Mouse (Mus musculus): ENCODE measurements around the gene B3gat1. TPM values are rescaled to one million over a fixed set of nuclear protein-coding genes. Genes with fewer than 3 reads are reported as not detected.

Gene B3gat1
- polyA plus RNA-seq, 1 experiment = not detected

DNA sequence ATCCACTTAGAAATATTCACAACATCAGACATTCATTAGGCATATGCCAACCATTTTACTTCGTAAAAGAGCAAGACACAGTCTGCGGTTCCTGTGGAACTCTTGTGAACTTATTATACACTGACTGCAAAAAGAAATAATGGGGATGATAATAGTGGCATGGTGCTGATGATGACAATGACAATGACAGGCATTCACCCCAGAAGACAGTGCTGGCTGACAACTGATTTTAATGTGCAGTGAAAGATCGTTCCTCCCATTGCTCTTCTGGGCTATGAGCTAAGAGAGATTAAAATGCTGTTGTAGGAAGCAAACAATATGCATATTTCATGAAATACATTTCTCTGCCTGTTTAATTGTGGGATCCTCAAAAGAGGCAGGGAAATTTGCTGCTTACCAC lies 7.8 kb upstream of the B3gat1 start:
- TF ChIP-seq FLI1 (IDR thresholded peaks at IDR 0.05; ENCODE audit: low read length) (no peak), GATA1 (IDR thresholded peaks at IDR 0.05; ENCODE audit: borderline replicate concordance, low read length) (no peak)
- Histone ChIP-seq H3K27me3 (replicated peaks) (no peaks in the 10 kb centered on the region), H3K9me3 (peaks cover 7% of the 10 kb centered on the region; the same call in 1 of the 2 replicates), H3K4me1 (no peaks in the 10 kb centered on the region), H3K36me3 (replicated peaks; ENCODE audit: low read length) (no peaks in the 10 kb centered on the region), H3K4me3 (replicated peaks) (no peak overlapping the region)

- Histone ChIP-seq H3K4me3 (replicated peaks) (no peak overlapping the region), H3K27me3 (replicated peaks) (peaks cover under 1% of the 10 kb centered on the region)
These were observed 6.1 kb upstream of the B3gat1 start for GRCm38 (mm10) chr9:26727445-26727844.

GRCm38 (mm10) chr9:26728556-26728955 lies 5.0 kb upstream of the B3gat1 start:
- H3K4me3 ChIP-seq (replicated peaks) = no peak overlapping the region
- no peaks in the 10 kb centered on the region for H3K36me3 ChIP-seq (replicated peaks; ENCODE audit: low read length)
- H3K9me3 ChIP-seq = no peaks in the 10 kb centered on the region
- no peak for TF ChIP-seq FLI1 (IDR thresholded peaks at IDR 0.05; ENCODE audit: low read length)
- no peak for TF ChIP-seq GATA1 (IDR thresholded peaks at IDR 0.05; ENCODE audit: borderline replicate concordance, low read length)
- H3K27me3 ChIP-seq (replicated peaks) = peaks cover 10% of the 10 kb centered on the region
- no peaks in the 10 kb centered on the region for H3K4me1 ChIP-seq

More at GRCm38 (mm10) chr9:26727445-26727844, 6.1 kb upstream of the B3gat1 start:
- Histone ChIP-seq H3K4me1 (no peaks in the 10 kb centered on the region), H3K36me3 (replicated peaks; ENCODE audit: low read length) (no peaks in the 10 kb centered on the region), H3K9me3 (no peaks in the 10 kb centered on the region)
- TF ChIP-seq FLI1 (IDR thresholded peaks at IDR 0.05; ENCODE audit: low read length) (no peak), GATA1 (IDR thresholded peaks at IDR 0.05; ENCODE audit: borderline replicate concordance, low read length) (no peak)

DNA sequence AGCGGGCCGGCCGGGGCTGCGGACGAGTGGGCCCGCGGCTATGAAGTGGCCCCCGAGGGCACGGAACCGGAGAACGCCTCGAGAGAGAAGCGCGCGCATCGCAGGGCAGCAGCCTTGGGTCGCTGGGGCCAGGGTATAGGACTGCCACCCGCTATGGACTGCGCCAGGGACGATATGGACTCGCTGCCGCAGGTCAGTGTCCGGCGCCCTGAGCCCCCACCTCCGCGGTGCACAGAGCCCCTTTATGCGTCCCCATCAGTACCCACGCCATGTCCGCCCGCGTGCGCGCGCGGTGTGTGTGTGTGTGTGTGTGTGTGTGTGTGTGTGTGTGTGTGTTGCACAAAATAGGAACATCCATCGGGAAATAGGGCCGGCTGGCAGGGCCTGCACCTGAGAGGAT lies 458 bp downstream of the B3gat1 start:
- no peak for TF ChIP-seq GATA1 (IDR thresholded peaks at IDR 0.05; ENCODE audit: borderline replicate concordance, low read length)
- TF ChIP-seq FLI1 (IDR thresholded peaks at IDR 0.05; ENCODE audit: low read length) = no peak
- H3K27me3 ChIP-seq (replicated peaks) = peaks cover 27% of the 10 kb centered on the region
- H3K4me1 ChIP-seq = 0 out of 2 replicates have a peak, but pooled peaks cover 2% of the 10 kb centered on the region
- no peaks in the 10 kb centered on the region for H3K9me3 ChIP-seq
- no peaks in the 10 kb centered on the region for H3K36me3 ChIP-seq (replicated peaks; ENCODE audit: low read length)
- no peak overlapping the region for H3K4me3 ChIP-seq (replicated peaks)

DNA sequence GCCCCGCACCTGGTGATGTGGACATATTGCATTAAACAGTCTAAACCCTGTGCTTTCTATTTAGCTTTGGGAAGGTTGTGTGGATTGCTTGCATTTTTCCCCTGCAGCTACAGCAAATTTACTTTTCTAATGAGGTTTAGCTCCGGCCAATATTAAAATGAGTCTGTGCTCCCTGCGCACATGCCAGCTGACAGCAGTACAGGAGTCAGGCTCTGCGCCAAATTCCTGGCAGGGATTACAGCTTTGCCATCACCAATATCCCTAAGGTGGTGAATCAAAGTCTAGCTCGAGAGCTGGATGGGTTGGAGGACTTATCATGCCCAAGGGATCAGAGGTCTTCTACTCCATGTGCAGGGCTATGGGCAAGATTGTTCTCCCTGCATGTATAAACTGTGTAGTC lies 3.6 kb downstream of the B3gat1 start:
- H3K9me3 ChIP-seq = no peaks in the 10 kb centered on the region
- H3K4me3 ChIP-seq (replicated peaks) = no peak overlapping the region
- peaks cover 27% of the 10 kb centered on the region for H3K27me3 ChIP-seq (replicated peaks)
- no peak for TF ChIP-seq FLI1 (IDR thresholded peaks at IDR 0.05; ENCODE audit: low read length)
- no peak for TF ChIP-seq GATA1 (IDR thresholded peaks at IDR 0.05; ENCODE audit: borderline replicate concordance, low read length)
- H3K36me3 ChIP-seq (replicated peaks; ENCODE audit: low read length) = no peaks in the 10 kb centered on the region
- H3K4me1 ChIP-seq = 0 out of 2 replicates have a peak, but pooled peaks cover 2% of the 10 kb centered on the region

DNA sequence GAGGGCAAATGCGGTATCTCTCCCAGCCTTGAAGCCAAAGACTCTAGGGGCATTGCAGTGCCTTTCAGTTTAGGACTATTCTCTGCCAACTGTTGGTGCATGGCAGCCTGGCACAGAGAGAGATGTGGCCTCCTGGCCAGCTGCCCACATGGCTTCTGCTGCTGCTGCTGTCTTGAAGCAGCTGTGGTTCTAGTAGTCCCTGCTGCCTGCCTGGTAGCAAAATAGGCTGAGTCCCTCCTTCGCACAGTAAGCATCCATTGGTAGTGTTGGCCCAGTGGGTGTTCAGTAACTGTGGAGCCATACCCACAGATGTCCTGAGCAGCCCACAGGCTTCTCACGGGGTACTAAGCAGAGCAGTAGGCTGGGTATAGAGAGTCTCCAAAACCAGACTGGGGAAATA lies 9.3 kb downstream of the B3gat1 start:
- TF ChIP-seq GATA1 (IDR thresholded peaks at IDR 0.05; ENCODE audit: borderline replicate concordance, low read length) = no peak
- no peak for TF ChIP-seq FLI1 (IDR thresholded peaks at IDR 0.05; ENCODE audit: low read length)
- Histone ChIP-seq H3K9me3 (no peaks in the 10 kb centered on the region), H3K36me3 (replicated peaks; ENCODE audit: low read length) (no peaks in the 10 kb centered on the region), H3K4me3 (replicated peaks) (no peak overlapping the region), H3K4me1 (no peaks in the 10 kb centered on the region), H3K27me3 (replicated peaks) (no peaks in the 10 kb centered on the region)

DNA sequence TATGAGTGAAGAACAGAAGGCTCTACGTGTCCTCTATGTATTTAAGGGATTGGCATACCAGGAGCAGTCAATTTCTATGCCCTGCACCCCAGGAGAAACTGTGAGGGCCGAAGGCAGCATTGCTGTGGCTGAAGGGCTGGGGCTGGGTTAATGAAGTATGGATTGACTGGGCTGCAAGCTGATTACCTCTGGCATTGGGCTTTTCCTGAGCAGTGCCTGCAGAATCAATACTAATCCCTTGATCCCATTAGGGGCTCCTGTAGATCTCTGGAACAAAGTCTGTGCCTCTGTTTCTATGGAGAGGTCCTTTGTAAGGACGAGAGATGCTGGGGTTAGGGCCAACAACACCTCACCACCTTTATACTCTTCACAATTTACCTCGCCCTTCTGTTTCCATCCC lies 13.6 kb downstream of the B3gat1 start:
- Histone ChIP-seq H3K27me3 (replicated peaks) (no peaks in the 10 kb centered on the region), H3K4me1 (no peaks in the 10 kb centered on the region), H3K4me3 (replicated peaks) (no peak overlapping the region), H3K9me3 (peaks cover 15% of the 10 kb centered on the region), H3K36me3 (replicated peaks; ENCODE audit: low read length) (no peaks in the 10 kb centered on the region)
- TF ChIP-seq FLI1 (IDR thresholded peaks at IDR 0.05; ENCODE audit: low read length) (no peak), GATA1 (IDR thresholded peaks at IDR 0.05; ENCODE audit: borderline replicate concordance, low read length) (no peak)

DNA sequence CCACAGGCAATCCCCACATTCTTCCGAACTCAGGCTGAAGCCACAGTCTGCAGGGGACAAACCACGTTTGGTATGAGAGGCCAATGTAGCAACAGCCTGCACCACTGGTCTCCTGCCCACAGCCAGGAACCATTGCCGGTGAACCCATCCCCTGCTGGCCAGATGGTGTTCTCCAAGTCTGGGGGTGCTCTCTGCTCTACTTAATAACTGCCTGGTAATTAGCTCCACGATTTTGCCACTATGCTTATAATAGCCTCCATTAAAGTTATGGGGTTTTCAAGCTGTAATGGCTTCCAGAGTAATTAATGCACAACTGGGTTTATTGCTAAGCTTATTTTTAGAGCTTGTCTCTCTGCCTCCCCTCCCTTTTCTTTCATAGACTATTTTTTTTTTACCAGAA lies 15.4 kb downstream of the B3gat1 start:
- TF ChIP-seq GATA1 (IDR thresholded peaks at IDR 0.05; ENCODE audit: borderline replicate concordance, low read length) = no peak
- no peak for TF ChIP-seq FLI1 (IDR thresholded peaks at IDR 0.05; ENCODE audit: low read length)
- Histone ChIP-seq H3K27me3 (replicated peaks) (no peaks in the 10 kb centered on the region), H3K4me1 (no peaks in the 10 kb centered on the region), H3K4me3 (replicated peaks) (no peak overlapping the region), H3K36me3 (replicated peaks; ENCODE audit: low read length) (no peaks in the 10 kb centered on the region), H3K9me3 (peaks cover 15% of the 10 kb centered on the region)

DNA sequence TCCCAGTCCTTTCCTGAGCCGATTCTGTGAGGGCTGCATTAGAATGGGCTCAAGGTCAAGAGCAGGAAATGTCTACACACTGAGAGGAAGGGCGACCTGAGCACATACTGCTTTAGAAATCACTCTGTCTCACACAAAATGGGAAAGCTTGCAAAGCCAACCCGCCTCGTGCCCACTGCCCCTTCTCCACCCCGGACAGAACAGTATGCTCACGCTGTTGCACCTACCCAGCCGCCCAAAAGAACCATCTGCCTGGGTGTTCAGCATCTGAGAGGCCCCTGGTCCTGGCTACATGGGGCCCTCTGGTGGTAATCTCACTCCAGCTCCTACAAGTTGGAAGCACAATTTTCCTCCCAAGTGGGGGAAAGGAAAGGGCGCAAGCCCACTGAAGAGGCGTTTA lies 26.6 kb downstream of the B3gat1 start:
- Histone ChIP-seq H3K9me3 (peaks cover 15% of the 10 kb centered on the region), H3K27me3 (replicated peaks) (no peaks in the 10 kb centered on the region), H3K36me3 (replicated peaks; ENCODE audit: low read length) (no peaks in the 10 kb centered on the region), H3K4me3 (replicated peaks) (no peak overlapping the region), H3K4me1 (no peaks in the 10 kb centered on the region)
- TF ChIP-seq FLI1 (IDR thresholded peaks at IDR 0.05; ENCODE audit: low read length) (no peak), GATA1 (IDR thresholded peaks at IDR 0.05; ENCODE audit: borderline replicate concordance, low read length) (no peak)

- H3K4me3 ChIP-seq (replicated peaks) = no peak overlapping the region
- no peaks in the 10 kb centered on the region for H3K36me3 ChIP-seq (replicated peaks; ENCODE audit: low read length)
- TF ChIP-seq GATA1 (IDR thresholded peaks at IDR 0.05; ENCODE audit: borderline replicate concordance, low read length) (no peak), FLI1 (IDR thresholded peaks at IDR 0.05; ENCODE audit: low read length) (no peak)
- H3K9me3 ChIP-seq = peaks cover 19% of the 10 kb centered on the region
- no peaks in the 10 kb centered on the region for H3K27me3 ChIP-seq (replicated peaks)
- no peaks in the 10 kb centered on the region for H3K4me1 ChIP-seq
These were observed 27.0 kb downstream of the B3gat1 start for GRCm38 (mm10) chr9:26760576-26760975.

GRCm38 (mm10) chr9:26762477-26762876 lies 28.9 kb downstream of the B3gat1 start:
- Histone ChIP-seq H3K4me1 (no peaks in the 10 kb centered on the region), H3K4me3 (replicated peaks) (no peak overlapping the region), H3K27me3 (replicated peaks) (no peaks in the 10 kb centered on the region), H3K9me3 (peaks cover 16% of the 10 kb centered on the region; the same call in 1 of the 2 replicates), H3K36me3 (replicated peaks; ENCODE audit: low read length) (no peaks in the 10 kb centered on the region)
- TF ChIP-seq FLI1 (IDR thresholded peaks at IDR 0.05; ENCODE audit: low read length) (no peak), GATA1 (IDR thresholded peaks at IDR 0.05; ENCODE audit: borderline replicate concordance, low read length) (no peak)

Measured in megakaryocyte, embryonic 14.5 days (primary cell).